Mouse (Mus musculus) liver, embryonic 12.5 days (tissue): ENCODE results near the gene Tns1. TPM values are rescaled to one million over a fixed set of nuclear protein-coding genes. Genes with fewer than 3 reads are reported as not detected.

Experiments used
- ATAC-seq: fragments of 200-750 bp; cut with Nextera tagmentation; 2 replicates; pipeline ENCODE4 v1.8.0; 2017; ENCODE audit warnings: moderate number of reproducible peaks, mild to moderate bottlenecking, moderate library complexity
- H3K27ac ChIP-seq: fragments of 300-500 bp; sonication (generic); 2 replicates; pipeline ENCODE4 v1.5.1; 2016; ENCODE audit warnings: mild to moderate bottlenecking
- H3K27me3 ChIP-seq: fragments of 300-500 bp; sonication (generic); replicated peaks from 2 replicates; pipeline ENCODE4 v1.6.1; 2016; ENCODE audit warnings: mild to moderate bottlenecking, moderate library complexity
- H3K36me3 ChIP-seq: fragments of 300-500 bp; sonication (generic); 2 replicates; pipeline ENCODE4 v1.6.1; 2016; ENCODE audit warnings: mild to moderate bottlenecking, moderate library complexity
- H3K4me1 ChIP-seq: fragments of 300-500 bp; sonication (generic); 2 replicates; pipeline ENCODE4 v1.6.1; 2016
- H3K4me2 ChIP-seq: fragments of 300-500 bp; sonication (generic); 2 replicates; pipeline ENCODE4 v1.6.1; 2016; ENCODE audit warnings: mild to moderate bottlenecking, moderate library complexity
- H3K4me3 ChIP-seq: fragments of 300-500 bp; sonication (generic); 2 replicates; pipeline ENCODE4 v1.5.1; 2016; ENCODE audit warnings: mild to moderate bottlenecking, moderate library complexity
- H3K9ac ChIP-seq: fragments of 300-500 bp; sonication (generic); 2 replicates; pipeline ENCODE4 v1.6.1; 2016; ENCODE audit warnings: mild to moderate bottlenecking, moderate library complexity
- H3K9me3 ChIP-seq: fragments of 300-500 bp; sonication (generic); replicated peaks from 2 replicates; pipeline ENCODE4 v1.6.1; 2016; ENCODE audit warnings: mild to moderate bottlenecking, moderate library complexity
- WGBS: fragments of 180-500 bp; shearing (Covaris S2); methylation state at CpG from one replicate; pipeline ENCODE4 v1.1.7; 2016; ENCODE audit not compliant: insufficient replicate concordance; 5-methylcytosine and 5-hydroxymethylcytosine counted together
- polyA plus RNA-seq: library from polyadenylated mRNA; unstranded; fragments of >200 nt; fragmentation: Nextera tagmentation; extraction: Ambion mirVana; gene quantifications from 2 replicates; pipeline ENCODE4 v1.2.1, GENCODE M21; 2016

Gene Tns1
- polyA plus RNA-seq, 1 experiment from 2014 or later = 13.1 TPM

GRCm38 (mm10) chr1:74016618-74017017 is 107.6 kb downstream of the Tns1 start:
- 41% methylated on average over 5 of the region's 5 CpGs for WGBS
- no peak for ATAC-seq

DNA sequence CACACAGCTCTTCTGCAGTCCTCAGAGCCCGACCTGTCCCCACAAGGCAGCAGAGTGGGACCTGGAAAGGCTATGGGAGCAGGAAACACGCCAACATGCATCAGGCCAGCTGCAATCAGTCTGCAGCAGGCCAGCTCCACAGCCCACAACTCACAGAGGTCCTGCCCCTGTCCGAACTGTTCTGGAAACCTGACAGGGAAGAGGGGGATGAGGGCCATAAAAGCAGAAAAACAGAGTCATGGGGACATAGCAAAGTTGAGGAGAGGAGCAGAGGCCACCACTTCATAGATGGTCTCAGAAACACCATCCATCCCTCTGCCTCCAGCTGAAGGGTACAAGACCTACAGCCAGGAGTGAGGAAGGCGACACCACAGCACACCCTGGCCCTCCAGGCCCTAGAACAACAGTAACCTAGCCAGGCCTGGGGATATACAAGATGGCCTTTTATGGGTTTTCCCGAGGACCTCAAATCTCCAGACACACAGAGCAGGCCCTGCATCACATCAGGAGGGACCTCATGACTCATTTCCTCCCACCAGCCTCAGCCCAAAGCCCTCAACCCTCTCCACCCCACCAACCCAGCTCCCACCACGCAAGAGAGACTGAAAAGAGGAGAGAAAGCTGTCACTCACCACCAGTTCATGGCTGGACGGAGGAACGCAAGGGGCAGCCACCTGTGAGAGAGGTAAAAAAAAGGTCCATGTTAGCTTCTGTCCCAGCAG is 108.6 kb downstream of the Tns1 start:
- Histone ChIP-seq H3K4me3 (no peak overlapping the region), H3K27ac (no peak overlapping the region), H3K9ac (no peak overlapping the region), H3K4me1 (peaks cover 31% of the 10 kb centered on the region), H3K27me3 (no peaks in the 10 kb centered on the region), H3K9me3 (0 out of 2 replicates have a peak, but pooled peaks cover 3% of the 10 kb centered on the region), H3K36me3 (no peaks in the 10 kb centered on the region), H3K4me2 (no peak overlapping the region)
- WGBS = 36% methylated on average over 8 of the region's 8 CpGs
- no peak for ATAC-seq

More at GRCm38 (mm10) chr1:74016618-74017017, 107.6 kb downstream of the Tns1 start:
- Histone ChIP-seq H3K27ac (no peak overlapping the region), H3K9me3 (no peaks in the 10 kb centered on the region), H3K27me3 (no peaks in the 10 kb centered on the region), H3K4me2 (no peak overlapping the region), H3K36me3 (no peaks in the 10 kb centered on the region), H3K4me3 (no peak overlapping the region), H3K9ac (no peak overlapping the region), H3K4me1 (peaks cover 31% of the 10 kb centered on the region)

- Histone ChIP-seq H3K4me3 (no peak overlapping the region), H3K36me3 (no peaks in the 10 kb centered on the region), H3K27ac (no peak overlapping the region), H3K9me3 (0 out of 2 replicates have a peak, but pooled peaks cover 3% of the 10 kb centered on the region), H3K27me3 (no peaks in the 10 kb centered on the region), H3K9ac (no peak overlapping the region), H3K4me1 (peaks cover 31% of the 10 kb centered on the region), H3K4me2 (no peak overlapping the region)
- 65% methylated on average over 8 of the region's 14 CpGs for WGBS
- ATAC-seq = peak; percentile 52; the same call in 1 of the 2 replicates
Observed at GRCm38 (mm10) chr1:74014538-74015327, 109.5 kb downstream of the Tns1 start.

DNA sequence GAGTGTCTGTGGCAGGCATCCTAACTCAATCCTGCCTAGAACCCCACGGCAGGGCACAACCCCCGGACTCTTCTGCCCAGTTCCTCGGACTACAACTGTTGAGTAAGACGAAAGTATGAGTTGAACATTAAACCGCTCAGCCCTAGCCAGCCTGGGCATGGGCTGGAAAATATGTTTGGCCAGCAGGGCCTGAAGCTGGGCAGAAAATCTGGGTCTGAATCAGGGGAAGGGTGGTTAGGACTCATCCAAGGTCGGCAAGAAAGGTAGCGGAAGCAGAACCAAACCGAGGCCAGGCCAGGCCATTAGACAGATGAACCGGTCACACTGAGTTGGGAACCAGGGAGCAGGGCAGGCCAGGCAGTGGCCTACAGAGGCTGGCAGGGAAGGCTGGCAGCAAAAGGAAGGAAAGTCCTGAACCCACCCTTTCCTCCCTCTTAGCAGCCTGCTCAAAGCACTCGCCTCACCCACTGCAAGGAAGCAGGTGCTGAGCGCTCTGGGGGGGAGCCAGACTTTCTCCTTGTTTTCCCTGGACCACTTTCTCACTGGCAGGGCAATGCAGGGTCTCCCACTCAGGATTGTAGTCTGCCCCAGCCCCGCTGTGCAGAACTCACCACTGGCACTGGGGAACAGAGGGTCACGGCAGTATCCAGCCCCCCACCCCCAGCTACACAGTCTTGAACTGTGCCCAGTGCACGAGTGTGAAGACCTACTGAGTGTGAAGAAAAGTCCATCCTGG is 110.8 kb downstream of the Tns1 start:
- no peak for ATAC-seq
- H3K27ac ChIP-seq = peak overlapping the region; percentile 27; the same call in 1 of the 2 replicates
- WGBS = 69% methylated on average over 14 of the region's 14 CpGs
- no peak overlapping the region for H3K4me2 ChIP-seq
- no peak overlapping the region for H3K4me3 ChIP-seq
- H3K9ac ChIP-seq = no peak overlapping the region
- 0 out of 2 replicates have a peak, but pooled peaks cover 3% of the 10 kb centered on the region for H3K9me3 ChIP-seq
- H3K4me1 ChIP-seq = peaks cover 40% of the 10 kb centered on the region
- no peaks in the 10 kb centered on the region for H3K27me3 ChIP-seq
- no peaks in the 10 kb centered on the region for H3K36me3 ChIP-seq

DNA sequence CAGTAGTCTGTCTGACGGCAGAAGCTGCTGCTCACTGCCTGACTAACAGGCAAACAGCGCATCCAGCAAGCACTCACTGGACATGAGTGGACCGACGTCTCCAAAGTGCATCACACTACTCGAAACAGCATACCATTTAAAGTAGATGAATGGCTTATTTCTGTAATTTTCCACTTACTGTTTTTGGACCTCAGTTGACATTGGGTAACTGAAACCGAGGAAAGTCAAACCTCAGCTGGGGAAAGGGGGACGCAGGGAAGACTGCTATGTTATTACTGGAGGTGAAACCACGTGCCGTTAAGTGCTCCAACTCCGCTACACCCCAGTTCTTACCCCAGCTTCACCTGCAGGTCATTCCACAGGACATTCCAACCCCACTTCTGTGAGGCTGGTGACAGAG is 111.5 kb downstream of the Tns1 start:
- ATAC-seq = no peak
- Histone ChIP-seq H3K4me3 (no peak overlapping the region), H3K4me1 (peaks cover 48% of the 10 kb centered on the region), H3K27me3 (no peaks in the 10 kb centered on the region), H3K9ac (no peak overlapping the region), H3K36me3 (no peaks in the 10 kb centered on the region), H3K4me2 (no peak overlapping the region), H3K9me3 (0 out of 2 replicates have a peak, but pooled peaks cover 3% of the 10 kb centered on the region), H3K27ac (no peak overlapping the region)
- 78% methylated on average over 10 of the region's 10 CpGs for WGBS

GRCm38 (mm10) chr1:74009495-74009894 is 114.8 kb downstream of the Tns1 start:
- no peak for ATAC-seq
- no peak overlapping the region for H3K4me3 ChIP-seq
- 67% methylated on average over 3 of the region's 3 CpGs for WGBS
- 0 out of 2 replicates have a peak, but pooled peaks cover 3% of the 10 kb centered on the region for H3K9me3 ChIP-seq
- H3K27ac ChIP-seq = no peak overlapping the region
- no peak overlapping the region for H3K9ac ChIP-seq
- H3K4me2 ChIP-seq = no peak overlapping the region
- H3K27me3 ChIP-seq = no peaks in the 10 kb centered on the region
- peaks cover 38% of the 10 kb centered on the region for H3K4me1 ChIP-seq
- no peaks in the 10 kb centered on the region for H3K36me3 ChIP-seq

GRCm38 (mm10) chr1:74008966-74009365 is 115.3 kb downstream of the Tns1 start:
- Histone ChIP-seq H3K27me3 (no peaks in the 10 kb centered on the region), H3K36me3 (no peaks in the 10 kb centered on the region), H3K4me2 (no peak overlapping the region; the same call in 1 of the 2 replicates), H3K27ac (no peak overlapping the region), H3K4me1 (peaks cover 34% of the 10 kb centered on the region), H3K4me3 (no peak overlapping the region), H3K9me3 (0 out of 2 replicates have a peak, but pooled peaks cover 3% of the 10 kb centered on the region), H3K9ac (no peak overlapping the region)
- ATAC-seq = no peak
- 70% methylated on average over 3 of the region's 3 CpGs for WGBS

- H3K9ac ChIP-seq = no peak overlapping the region
- WGBS = 22% methylated on average over 5 of the region's 5 CpGs
- no peak overlapping the region; the same call in 1 of the 2 replicates for H3K4me2 ChIP-seq
- peak; percentile 36; the same call in 1 of the 2 replicates for ATAC-seq
- H3K9me3 ChIP-seq = 0 out of 2 replicates have a peak, but pooled peaks cover 3% of the 10 kb centered on the region
- H3K27ac ChIP-seq = peak overlapping the region; percentile 3; the same call in 1 of the 2 replicates
- peaks cover 34% of the 10 kb centered on the region for H3K4me1 ChIP-seq
- H3K36me3 ChIP-seq = no peaks in the 10 kb centered on the region
- no peak overlapping the region for H3K4me3 ChIP-seq
- H3K27me3 ChIP-seq = no peaks in the 10 kb centered on the region
Observed at GRCm38 (mm10) chr1:74008498-74008897, 115.8 kb downstream of the Tns1 start.

- H3K9ac ChIP-seq = no peak overlapping the region
- H3K27ac ChIP-seq = peak overlapping the region; percentile 3
- 22% methylated on average over 7 of the region's 7 CpGs for WGBS
- no peaks in the 10 kb centered on the region for H3K36me3 ChIP-seq
- no peak overlapping the region for H3K4me2 ChIP-seq
- peaks cover 42% of the 10 kb centered on the region for H3K4me1 ChIP-seq
- no peak for ATAC-seq
- H3K9me3 ChIP-seq = 0 out of 2 replicates have a peak, but pooled peaks cover 3% of the 10 kb centered on the region
- H3K27me3 ChIP-seq = no peaks in the 10 kb centered on the region
- H3K4me3 ChIP-seq = no peak overlapping the region
Observed at GRCm38 (mm10) chr1:74007398-74008050, 116.7 kb downstream of the Tns1 start.

GRCm38 (mm10) chr1:74005020-74005419 is 119.2 kb downstream of the Tns1 start:
- 63% methylated on average over 3 of the region's 3 CpGs for WGBS
- Histone ChIP-seq H3K9me3 (no peaks in the 10 kb centered on the region), H3K9ac (no peak overlapping the region), H3K4me3 (no peak overlapping the region), H3K4me1 (peaks cover 67% of the 10 kb centered on the region), H3K27ac (no peak overlapping the region), H3K27me3 (no peaks in the 10 kb centered on the region), H3K4me2 (no peak overlapping the region), H3K36me3 (no peaks in the 10 kb centered on the region)
- no peak for ATAC-seq

DNA sequence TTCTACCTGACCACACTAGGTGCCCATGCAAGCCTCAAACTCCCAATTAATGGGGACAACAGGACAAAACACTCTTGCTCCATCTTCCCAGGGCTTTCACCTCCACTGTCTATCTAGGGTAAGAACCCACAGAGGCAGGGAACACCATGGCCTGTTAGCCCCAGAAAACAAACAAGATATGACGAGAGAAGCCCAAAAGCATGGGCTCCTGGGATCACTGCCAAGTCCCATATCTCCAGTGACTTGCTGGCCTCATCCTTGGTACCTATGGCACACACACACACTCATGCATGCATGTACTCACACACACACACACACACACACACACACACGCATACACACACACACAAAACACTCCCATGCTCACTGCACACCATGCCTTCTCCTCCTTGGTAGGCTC is 120.5 kb downstream of the Tns1 start:
- H3K4me3 ChIP-seq = no peak overlapping the region
- peaks cover 72% of the 10 kb centered on the region for H3K4me1 ChIP-seq
- H3K27ac ChIP-seq = no peak overlapping the region
- ATAC-seq = no peak
- no peaks in the 10 kb centered on the region for H3K36me3 ChIP-seq
- H3K9ac ChIP-seq = no peak overlapping the region
- WGBS = 74% methylated on average over 2 of the region's 2 CpGs
- H3K27me3 ChIP-seq = no peaks in the 10 kb centered on the region
- H3K4me2 ChIP-seq = no peak overlapping the region
- no peaks in the 10 kb centered on the region for H3K9me3 ChIP-seq
